Mouse (Mus musculus) cerebellum, adult 11 months (tissue): ENCODE results near the gene Alox15.
"Not testable (repeated sequence)": the region's sequence is repeated elsewhere in the genome, so short reads cannot be mapped to it uniquely, and the experiment has no call there.

Experiments
- DNase-seq: peaks from one replicate; pipeline ENCODE4 v3.0.0; 2022

Gene Alox15

GRCm38 (mm10) chr11:70351868-70352267 lies at the start of gene Alox15:
Alox15 (minus strand) TSS chr11:70352031.
- no peak for DNase-seq

- DNase-seq = no peak
Measured at GRCm38 (mm10) chr11:70389421-70389820, 37.6 kb upstream of the Alox15 start.

- DNase-seq = no peak
Measured at GRCm38 (mm10) chr11:70387436-70387835, 35.6 kb upstream of the Alox15 start.

GRCm38 (mm10) chr11:70384136-70384535 lies 32.3 kb upstream of the Alox15 start:
- no peak for DNase-seq

- no peak for DNase-seq
Measured at GRCm38 (mm10) chr11:70381330-70381729, 29.5 kb upstream of the Alox15 start.

- DNase-seq = no peak
Measured at GRCm38 (mm10) chr11:70380478-70381005, 28.7 kb upstream of the Alox15 start.

GRCm38 (mm10) chr11:70376054-70376453 lies 24.2 kb upstream of the Alox15 start:
- no peak for DNase-seq

- no peak for DNase-seq
Measured at GRCm38 (mm10) chr11:70374302-70374701, 22.5 kb upstream of the Alox15 start.

- DNase-seq = no peak
Measured at GRCm38 (mm10) chr11:70372849-70373557, 21.2 kb upstream of the Alox15 start.

GRCm38 (mm10) chr11:70372396-70372795 lies 20.6 kb upstream of the Alox15 start:
- DNase-seq = no peak

- not testable (repeated sequence) for DNase-seq
Measured at GRCm38 (mm10) chr11:70368626-70369025, 16.8 kb upstream of the Alox15 start.

GRCm38 (mm10) chr11:70367701-70368100 lies 15.9 kb upstream of the Alox15 start:
- not testable (repeated sequence) for DNase-seq

- DNase-seq = no peak
Measured at GRCm38 (mm10) chr11:70348630-70349029, 3.2 kb downstream of the Alox15 start.

GRCm38 (mm10) chr11:70347861-70348260 lies 4.0 kb downstream of the Alox15 start:
- no peak for DNase-seq

- no peak for DNase-seq
Measured at GRCm38 (mm10) chr11:70345546-70345945, 6.3 kb downstream of the Alox15 start.

GRCm38 (mm10) chr11:70345061-70345460 lies 6.8 kb downstream of the Alox15 start:
- no peak for DNase-seq

- no peak for DNase-seq
Measured at GRCm38 (mm10) chr11:70339481-70339880, 12.3 kb downstream of the Alox15 start.

GRCm38 (mm10) chr11:70334477-70334876 lies 17.4 kb downstream of the Alox15 start:
- DNase-seq = no peak

- no peak for DNase-seq
Measured at GRCm38 (mm10) chr11:70324726-70325125, 27.1 kb downstream of the Alox15 start.

GRCm38 (mm10) chr11:70322528-70322927 lies 29.3 kb downstream of the Alox15 start, which contains the start of gene Alox12e:
Alox12e (minus strand) TSS chr11:70322628.
- DNase-seq = no peak

GRCm38 (mm10) chr11:70321664-70322063 lies 30.2 kb downstream of the Alox15 start:
- no peak for DNase-seq

- no peak for DNase-seq
Measured at GRCm38 (mm10) chr11:70319614-70320013, 32.2 kb downstream of the Alox15 start.

- no peak for DNase-seq
Measured at GRCm38 (mm10) chr11:70313833-70314232, 38.0 kb downstream of the Alox15 start.

GRCm38 (mm10) chr11:70309341-70309740 lies 42.5 kb downstream of the Alox15 start:
- peak; percentile 44 for DNase-seq

- no peak for DNase-seq
Measured at GRCm38 (mm10) chr11:70308296-70308695, 43.5 kb downstream of the Alox15 start.
